Mouse (Mus musculus): ENCODE results near the gene Ctsw. TPM values are rescaled to one million over a fixed set of nuclear protein-coding genes. Genes with fewer than 3 reads are reported as not detected.

Gene Ctsw
- total and polyA plus RNA-seq, 2 experiments from 2014 or later: 1.2 to 2.0 TPM

GRCm38 (mm10) chr19:5420579-5420978 is 47.7 kb downstream of the Ctsw start:
- Histone ChIP-seq H3K4me1 (ENCODE audit: insufficient read depth, low read length) (peaks cover 10% of the 10 kb centered on the region; the same call in 1 of the 2 replicates), H3K36me3 (ENCODE audit: insufficient read depth, low read length) (peaks cover 8% of the 10 kb centered on the region; the same call in 1 of the 2 replicates), H3K27me3 (ENCODE audit: insufficient read depth, low read length) (no peaks in the 10 kb centered on the region), H3K9me3 (ENCODE audit: low read length) (no peaks in the 10 kb centered on the region), H3K9ac (replicated peaks; ENCODE audit: low read length) (no peak overlapping the region), H3K27ac (no peak overlapping the region), H3K4me2 (ENCODE audit: low read depth, low read length) (no peak overlapping the region), H3K4me3 (ENCODE audit: low read length) (no peak overlapping the region)
- no peak for ATAC-seq
- TF ChIP-seq CTCF (IDR thresholded peaks at IDR 0.05; ENCODE audit: low read depth): no peak
- 93% methylated on average over 6 of the region's 6 CpGs for WGBS
- no peak for DNase-seq (ENCODE audit: low spot score)

GRCm38 (mm10) chr19:5419630-5420029 is 48.7 kb downstream of the Ctsw start:
- no peak overlapping the region for H3K9ac ChIP-seq (replicated peaks; ENCODE audit: low read length)
- H3K27ac ChIP-seq: no peak overlapping the region
- no peaks in the 10 kb centered on the region for H3K9me3 ChIP-seq (ENCODE audit: low read length)
- H3K4me2 ChIP-seq (ENCODE audit: low read depth, low read length): no peak overlapping the region
- H3K4me3 ChIP-seq (ENCODE audit: low read length): no peak overlapping the region
- TF ChIP-seq CTCF (IDR thresholded peaks at IDR 0.05; ENCODE audit: low read depth): no peak
- H3K36me3 ChIP-seq (ENCODE audit: insufficient read depth, low read length): peaks cover 8% of the 10 kb centered on the region; the same call in 1 of the 2 replicates
- no peaks in the 10 kb centered on the region for H3K27me3 ChIP-seq (ENCODE audit: insufficient read depth, low read length)
- ATAC-seq (no peak), DNase-seq (ENCODE audit: low spot score) (no peak)
- WGBS: 95% methylated on average over 9 of the region's 9 CpGs
- H3K4me1 ChIP-seq (ENCODE audit: insufficient read depth, low read length): peaks cover 10% of the 10 kb centered on the region; the same call in 1 of the 2 replicates

- H3K4me3 ChIP-seq (ENCODE audit: low read length): no peak overlapping the region
- no peak overlapping the region for H3K27ac ChIP-seq
- H3K9ac ChIP-seq (replicated peaks; ENCODE audit: low read length): no peak overlapping the region
- WGBS: 94% methylated on average over 8 of the region's 8 CpGs
- no peak for TF ChIP-seq CTCF (IDR thresholded peaks at IDR 0.05; ENCODE audit: low read depth)
- H3K27me3 ChIP-seq (ENCODE audit: insufficient read depth, low read length): no peaks in the 10 kb centered on the region
- ATAC-seq (no peak), DNase-seq (ENCODE audit: low spot score) (no peak)
- no peaks in the 10 kb centered on the region for H3K9me3 ChIP-seq (ENCODE audit: low read length)
- peaks cover 10% of the 10 kb centered on the region; the same call in 1 of the 2 replicates for H3K4me1 ChIP-seq (ENCODE audit: insufficient read depth, low read length)
- peaks cover 8% of the 10 kb centered on the region; the same call in 1 of the 2 replicates for H3K36me3 ChIP-seq (ENCODE audit: insufficient read depth, low read length)
- no peak overlapping the region for H3K4me2 ChIP-seq (ENCODE audit: low read depth, low read length)
Measured at GRCm38 (mm10) chr19:5418750-5419466, 49.4 kb downstream of the Ctsw start.

Other genes with a start within 250 kb of the Ctsw start
- gene Pacs1, start 195.4 kb downstream of the Ctsw start, total RNA-seq (2014; rRNA removed): 60.3 and 63.6 TPM in 2 replicates
- 33.1 and 41.0 TPM in 2 replicates for gene Pacs1, start 195.4 kb downstream of the Ctsw start, polyA plus RNA-seq (2015; fragmentation: Nextera tagmentation; extraction: Ambion mirVana)
- 266 and 341 TPM in 2 replicates for gene Sf3b2, start 173.1 kb downstream of the Ctsw start, total RNA-seq (2014; rRNA removed)
- 322 and 334 TPM in 2 replicates for gene Sf3b2, start 173.1 kb downstream of the Ctsw start, polyA plus RNA-seq (2015; fragmentation: Nextera tagmentation; extraction: Ambion mirVana)
- 25.0 and 27.3 TPM in 2 replicates for gene Gal3st3, start 170.2 kb downstream of the Ctsw start, total RNA-seq (2014; rRNA removed)
- gene Gal3st3, start 170.2 kb downstream of the Ctsw start, polyA plus RNA-seq (2015; fragmentation: Nextera tagmentation; extraction: Ambion mirVana): 26.9 and 31.9 TPM in 2 replicates
- not detected in 2 replicates for gene Catsper1, start 132.8 kb downstream of the Ctsw start, total RNA-seq (2014; rRNA removed)
- not detected in 2 replicates for gene Catsper1, start 132.8 kb downstream of the Ctsw start, polyA plus RNA-seq (2015; fragmentation: Nextera tagmentation; extraction: Ambion mirVana)
- gene Cst6, start 118.9 kb downstream of the Ctsw start, total RNA-seq (2014; rRNA removed): 0.50 and 9.8 TPM in 2 replicates
- 14.9 and 16.1 TPM in 2 replicates for gene Cst6, start 118.9 kb downstream of the Ctsw start, polyA plus RNA-seq (2015; fragmentation: Nextera tagmentation; extraction: Ambion mirVana)
- 21.2 and 25.2 TPM in 2 replicates for gene Eif1ad, start 101.8 kb downstream of the Ctsw start, total RNA-seq (2014; rRNA removed)
- 46.7 and 49.2 TPM in 2 replicates for gene Eif1ad, start 101.8 kb downstream of the Ctsw start, polyA plus RNA-seq (2015; fragmentation: Nextera tagmentation; extraction: Ambion mirVana)
- 78.3 and 95.8 TPM in 2 replicates for gene Banf1, start 101.3 kb downstream of the Ctsw start, total RNA-seq (2014; rRNA removed)
- 316 and 319 TPM in 2 replicates for gene Banf1, start 101.3 kb downstream of the Ctsw start, polyA plus RNA-seq (2015; fragmentation: Nextera tagmentation; extraction: Ambion mirVana)
- 23.2 and 30.5 TPM in 2 replicates for gene Sart1, start 79.8 kb downstream of the Ctsw start, total RNA-seq (2014; rRNA removed)
- 45.0 and 47.4 TPM in 2 replicates for gene Sart1, start 79.8 kb downstream of the Ctsw start, polyA plus RNA-seq (2015; fragmentation: Nextera tagmentation; extraction: Ambion mirVana)
- gene Tsga10ip, start 66.0 kb downstream of the Ctsw start, total RNA-seq (2014; rRNA removed): not detected in 2 replicates
- gene Tsga10ip, start 66.0 kb downstream of the Ctsw start, polyA plus RNA-seq (2015; fragmentation: Nextera tagmentation; extraction: Ambion mirVana): not detected in 2 replicates
- gene Drap1, start 43.5 kb downstream of the Ctsw start, total RNA-seq (2014; rRNA removed): 111 and 123 TPM in 2 replicates
- gene Drap1, start 43.5 kb downstream of the Ctsw start, polyA plus RNA-seq (2015; fragmentation: Nextera tagmentation; extraction: Ambion mirVana): 331 and 338 TPM in 2 replicates
- gene AI837181, start 43.4 kb downstream of the Ctsw start, total RNA-seq (2014; rRNA removed): 85.1 and 100 TPM in 2 replicates
- 81.8 and 82.8 TPM in 2 replicates for gene AI837181, start 43.4 kb downstream of the Ctsw start, polyA plus RNA-seq (2015; fragmentation: Nextera tagmentation; extraction: Ambion mirVana)
- not detected in 2 replicates for gene Fosl1, start 21.0 kb downstream of the Ctsw start, total RNA-seq (2014; rRNA removed)
- not detected in 2 replicates for gene Fosl1, start 21.0 kb downstream of the Ctsw start, polyA plus RNA-seq (2015; fragmentation: Nextera tagmentation; extraction: Ambion mirVana)
- 17.4 and 18.5 TPM in 2 replicates for gene Ccdc85b, start 10.6 kb downstream of the Ctsw start, total RNA-seq (2014; rRNA removed)
- 16.0 and 16.1 TPM in 2 replicates for gene Ccdc85b, start 10.6 kb downstream of the Ctsw start, polyA plus RNA-seq (2015; fragmentation: Nextera tagmentation; extraction: Ambion mirVana)
- 76.1 and 103 TPM in 2 replicates for gene Fibp, start 7.9 kb downstream of the Ctsw start, total RNA-seq (2014; rRNA removed)
- 172 and 179 TPM in 2 replicates for gene Fibp, start 7.9 kb downstream of the Ctsw start, polyA plus RNA-seq (2015; fragmentation: Nextera tagmentation; extraction: Ambion mirVana)
- gene Efemp2, start 5.4 kb upstream of the Ctsw start, total RNA-seq (2014; rRNA removed): 46.3 and 49.3 TPM in 2 replicates
- 36.5 and 41.7 TPM in 2 replicates for gene Efemp2, start 5.4 kb upstream of the Ctsw start, polyA plus RNA-seq (2015; fragmentation: Nextera tagmentation; extraction: Ambion mirVana)
- gene Mus81, start 19.9 kb upstream of the Ctsw start, total RNA-seq (2014; rRNA removed): 56.8 and 58.8 TPM in 2 replicates
- 27.4 and 27.7 TPM in 2 replicates for gene Mus81, start 19.9 kb upstream of the Ctsw start, polyA plus RNA-seq (2015; fragmentation: Nextera tagmentation; extraction: Ambion mirVana)
- 1,468 and 1,477 TPM in 2 replicates for gene Cfl1, start 21.9 kb upstream of the Ctsw start, total RNA-seq (2014; rRNA removed)
- gene Cfl1, start 21.9 kb upstream of the Ctsw start, polyA plus RNA-seq (2015; fragmentation: Nextera tagmentation; extraction: Ambion mirVana): 3,076 and 3,214 TPM in 2 replicates
- 3.8 and 4.8 TPM in 2 replicates for gene 1700020D05Rik, start 35.3 kb upstream of the Ctsw start, total RNA-seq (2014; rRNA removed)
- gene 1700020D05Rik, start 35.3 kb upstream of the Ctsw start, polyA plus RNA-seq (2015; fragmentation: Nextera tagmentation; extraction: Ambion mirVana): not detected in 2 replicates
- gene Snx32, start 42.0 kb upstream of the Ctsw start, total RNA-seq (2014; rRNA removed): 78.0 and 79.0 TPM in 2 replicates
- 75.0 and 79.6 TPM in 2 replicates for gene Snx32, start 42.0 kb upstream of the Ctsw start, polyA plus RNA-seq (2015; fragmentation: Nextera tagmentation; extraction: Ambion mirVana)
- gene Ovol1, start 92.1 kb upstream of the Ctsw start, total RNA-seq (2014; rRNA removed): not detected in 2 replicates
- gene Ovol1, start 92.1 kb upstream of the Ctsw start, polyA plus RNA-seq (2015; fragmentation: Nextera tagmentation; extraction: Ambion mirVana): 0.25 TPM in 1 of 2 replicates, not detected in the other
- 15.0 and 19.3 TPM in 2 replicates for gene Ap5b1, start 99.5 kb upstream of the Ctsw start, total RNA-seq (2014; rRNA removed)
- gene Ap5b1, start 99.5 kb upstream of the Ctsw start, polyA plus RNA-seq (2015; fragmentation: Nextera tagmentation; extraction: Ambion mirVana): 2.3 and 2.6 TPM in 2 replicates
- 33.6 and 40.4 TPM in 2 replicates for gene Rnaseh2c, start 133.4 kb upstream of the Ctsw start, total RNA-seq (2014; rRNA removed)
- gene Rnaseh2c, start 133.4 kb upstream of the Ctsw start, polyA plus RNA-seq (2015; fragmentation: Nextera tagmentation; extraction: Ambion mirVana): 66.4 and 75.4 TPM in 2 replicates
- gene Kat5, start 141.7 kb upstream of the Ctsw start, total RNA-seq (2014; rRNA removed): 95.2 and 163 TPM in 2 replicates
- 72.0 and 74.0 TPM in 2 replicates for gene Kat5, start 141.7 kb upstream of the Ctsw start, polyA plus RNA-seq (2015; fragmentation: Nextera tagmentation; extraction: Ambion mirVana)
- 40.1 and 40.8 TPM in 2 replicates for gene Rela, start 169.0 kb upstream of the Ctsw start, total RNA-seq (2014; rRNA removed)
- gene Rela, start 169.0 kb upstream of the Ctsw start, polyA plus RNA-seq (2015; fragmentation: Nextera tagmentation; extraction: Ambion mirVana): 30.3 and 33.1 TPM in 2 replicates
- gene Sipa1, start 195.2 kb upstream of the Ctsw start, total RNA-seq (2014; rRNA removed): 25.6 and 43.2 TPM in 2 replicates
- gene Sipa1, start 195.2 kb upstream of the Ctsw start, polyA plus RNA-seq (2015; fragmentation: Nextera tagmentation; extraction: Ambion mirVana): 18.7 and 18.8 TPM in 2 replicates
- 20.6 and 20.7 TPM in 2 replicates for gene Map3k11, start 220.2 kb upstream of the Ctsw start, total RNA-seq (2014; rRNA removed)
- 10.0 and 10.7 TPM in 2 replicates for gene Map3k11, start 220.2 kb upstream of the Ctsw start, polyA plus RNA-seq (2015; fragmentation: Nextera tagmentation; extraction: Ambion mirVana)
- 75.1 and 97.0 TPM in 2 replicates for gene Pcnx3, start 220.4 kb upstream of the Ctsw start, total RNA-seq (2014; rRNA removed)
- gene Pcnx3, start 220.4 kb upstream of the Ctsw start, polyA plus RNA-seq (2015; fragmentation: Nextera tagmentation; extraction: Ambion mirVana): 16.8 and 17.2 TPM in 2 replicates
- not detected in 2 replicates for gene Kcnk7, start 235.9 kb upstream of the Ctsw start, total RNA-seq (2014; rRNA removed)
- 0.19 and 0.61 TPM in 2 replicates for gene Kcnk7, start 235.9 kb upstream of the Ctsw start, polyA plus RNA-seq (2015; fragmentation: Nextera tagmentation; extraction: Ambion mirVana)

All from hindbrain, postnatal 0 days (tissue).